Mouse (Mus musculus) megakaryocyte-erythroid progenitor cell, adult 5-6 weeks (primary cell): ENCODE results near the gene Stxbp5. TPM values are rescaled to one million over a fixed set of nuclear protein-coding genes. Genes with fewer than 3 reads are reported as not detected.
A peak's percentile ranks its signal among the peaks of the same experiment; 100 is the strongest.
"Not testable (repeated sequence)": the region's sequence is repeated elsewhere in the genome, so short reads cannot be mapped to it uniquely, and the experiment has no call there.

Experiments used
- ATAC-seq: replicated peaks from 2 replicates; pipeline ENCODE4 v1.8.0; 2016; ENCODE audit warnings: mild to moderate bottlenecking, inconsistent platforms; ENCODE audit not compliant: severe bottlenecking, poor library complexity, low FRiP score, low TSS enrichment
- total RNA-seq, 2 experiments: library from RNA; stranded (forward) in 1 of 2; stranded (reverse) in 1 of 2; fragments of 200-1000, 215-1000 nt in 1 of 2; fragments of >200 nt in 1 of 2; fragmentation: Nextera tagmentation in 1 of 2; gene quantifications; 2 replicates each; pipeline ENCODE4 v1.2.3; 2014 to 2017

Gene Stxbp5
- 45.7 and 56.9 TPM in 2 replicates for total RNA-seq (2014; fragmentation: Nextera tagmentation)
- 25.5 and 36.6 TPM in 2 replicates for total RNA-seq (2017)

DNA sequence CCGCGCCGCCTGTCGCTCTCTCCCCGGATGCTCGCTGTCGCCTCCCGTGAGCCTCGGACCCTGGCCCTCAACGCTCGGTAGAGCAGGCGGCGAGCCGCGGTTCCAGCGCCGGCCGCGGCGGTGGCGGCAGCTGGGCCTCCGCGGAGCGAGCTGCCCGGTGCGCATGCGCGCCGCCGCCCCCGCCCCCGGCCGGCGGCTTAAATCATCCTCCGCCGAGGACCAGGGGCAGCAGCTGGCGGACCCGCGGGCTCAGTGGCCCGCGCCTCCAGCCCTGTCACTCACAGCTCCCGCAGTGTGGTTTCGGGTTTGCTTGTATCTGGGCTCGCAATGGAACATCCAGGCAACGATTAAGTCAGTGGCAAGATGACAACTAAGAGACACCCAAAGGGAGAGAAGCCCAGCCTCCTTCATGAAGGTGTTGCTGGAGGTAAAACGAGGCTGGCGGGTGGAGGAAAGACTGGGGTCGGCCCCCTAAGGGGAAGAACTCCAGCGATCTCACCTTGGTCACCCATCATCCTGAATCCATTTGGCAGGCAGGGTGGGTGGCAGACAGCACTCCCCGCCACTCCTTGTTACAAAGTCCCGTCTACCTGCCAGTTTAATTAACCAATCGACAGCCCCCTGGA is at the start of gene Stxbp5:
Stxbp5 (minus strand) TSS at position 9 of the 626 bp plus-strand sequence.
- peak; percentile 38 for ATAC-seq

DNA sequence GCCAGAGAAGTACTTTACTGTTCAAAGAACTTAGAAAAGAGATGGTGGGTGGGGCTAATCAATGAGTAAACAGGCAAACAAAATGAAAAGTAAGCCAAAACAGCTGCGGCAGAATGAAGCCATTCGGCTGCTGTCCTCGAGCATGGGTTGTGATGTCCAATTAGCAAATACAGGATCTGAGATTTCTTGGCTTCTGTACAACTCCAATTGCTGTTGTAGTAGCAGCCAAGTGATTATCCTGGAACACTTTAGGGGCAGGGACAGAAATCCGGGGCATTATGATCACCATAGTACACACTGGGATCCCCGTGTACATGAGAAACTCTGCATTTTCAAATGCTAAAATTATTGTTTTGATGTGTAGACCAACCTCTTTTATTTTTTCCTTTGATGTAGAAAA is 11.5 kb upstream of the Stxbp5 start:
- ATAC-seq = no peak

DNA sequence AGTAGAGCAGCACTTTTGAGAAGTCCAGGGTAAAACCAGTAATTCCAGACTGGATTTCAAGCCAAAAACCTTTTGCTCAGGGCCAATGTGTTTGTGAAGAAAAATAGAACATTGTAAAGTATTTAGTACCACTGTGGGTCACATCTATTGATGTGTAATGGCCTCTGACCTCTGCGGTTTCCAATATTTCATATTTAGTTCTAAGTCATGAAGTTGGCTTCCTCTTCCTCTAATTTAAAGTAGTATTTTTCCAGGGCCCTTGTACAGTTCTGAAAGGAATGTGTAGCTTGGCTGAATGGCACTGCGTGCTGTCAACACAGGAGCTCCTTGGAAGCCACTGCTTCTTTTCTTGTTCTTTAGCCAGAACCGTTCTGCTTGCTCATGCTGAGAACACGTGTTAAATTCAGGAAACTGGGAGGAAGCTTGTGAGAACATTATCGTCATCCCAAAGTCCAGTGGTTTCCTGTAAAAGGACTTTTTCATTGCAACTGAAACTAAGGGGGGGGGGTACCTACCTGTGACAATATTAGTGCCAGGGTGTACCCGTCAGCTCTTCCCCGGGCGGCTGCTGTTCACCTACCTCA is 7.1 kb upstream of the Stxbp5 start:
- no peak; the same call in 1 of the 2 replicates for ATAC-seq

DNA sequence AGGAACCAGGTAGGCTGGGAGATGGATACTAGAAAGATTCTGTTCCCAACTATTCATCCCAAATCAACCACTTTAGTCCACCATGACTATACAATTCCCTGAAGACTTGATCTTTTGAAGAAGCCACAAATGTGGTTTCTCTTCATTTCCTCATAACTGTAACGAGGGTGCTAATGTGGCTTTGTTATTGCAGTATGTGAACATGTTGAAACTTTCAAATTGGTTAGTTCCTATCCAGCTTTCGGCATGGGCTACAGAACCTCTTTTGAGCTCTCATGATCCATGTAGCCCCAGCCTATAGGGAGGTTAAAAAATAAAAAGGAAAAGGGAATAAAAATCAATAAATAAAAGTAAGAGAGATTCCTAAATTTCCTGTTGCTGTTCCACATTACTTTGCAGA is 6.6 kb upstream of the Stxbp5 start:
- ATAC-seq = no peak

DNA sequence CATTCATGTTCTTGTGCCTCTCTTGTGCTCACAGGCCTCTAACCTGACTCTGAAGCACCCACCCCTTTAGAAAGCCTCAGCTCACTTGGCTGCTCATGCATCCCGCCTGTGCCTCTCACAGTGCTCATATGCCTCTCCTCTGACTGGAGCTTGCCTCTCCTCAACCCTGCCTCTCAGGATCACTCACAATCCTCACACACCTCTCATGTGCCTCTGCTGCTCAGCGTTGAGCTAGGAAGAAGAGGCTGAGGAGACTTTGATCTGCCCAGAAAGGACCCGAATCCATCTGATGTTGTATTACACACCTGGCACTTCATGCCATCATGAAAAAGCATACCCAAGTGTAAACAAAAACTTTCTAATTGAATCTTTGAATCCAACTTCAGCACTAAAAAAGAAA is 5.3 kb upstream of the Stxbp5 start:
- ATAC-seq = no peak

DNA sequence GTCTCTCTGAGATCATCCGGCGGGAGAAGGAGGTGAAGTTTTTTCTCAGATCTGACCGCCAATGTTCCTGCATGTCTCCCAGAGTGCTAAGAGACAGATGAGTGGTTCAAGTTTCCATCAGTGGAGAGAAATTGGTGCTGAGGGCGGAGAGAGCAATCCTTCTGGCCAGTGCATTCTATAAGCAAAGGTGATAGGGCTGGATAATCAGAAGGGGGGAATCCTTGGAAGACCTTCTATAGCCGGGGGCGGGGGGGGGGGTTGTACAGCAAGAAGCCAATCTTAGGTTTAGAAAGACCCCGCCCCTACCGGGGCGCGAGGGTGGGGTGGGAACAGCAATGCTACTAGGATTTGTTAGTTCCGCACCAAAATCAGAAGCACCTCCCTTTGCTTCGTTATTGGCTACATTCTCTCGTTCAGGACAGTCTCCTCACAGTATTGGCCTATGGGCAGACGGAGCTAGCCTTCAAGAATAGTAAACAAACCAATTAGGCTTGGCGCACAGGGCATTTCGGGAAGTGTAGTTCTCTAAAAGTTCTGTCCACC is 889 bp upstream of the Stxbp5 start:
- peak; percentile 93 for ATAC-seq

DNA sequence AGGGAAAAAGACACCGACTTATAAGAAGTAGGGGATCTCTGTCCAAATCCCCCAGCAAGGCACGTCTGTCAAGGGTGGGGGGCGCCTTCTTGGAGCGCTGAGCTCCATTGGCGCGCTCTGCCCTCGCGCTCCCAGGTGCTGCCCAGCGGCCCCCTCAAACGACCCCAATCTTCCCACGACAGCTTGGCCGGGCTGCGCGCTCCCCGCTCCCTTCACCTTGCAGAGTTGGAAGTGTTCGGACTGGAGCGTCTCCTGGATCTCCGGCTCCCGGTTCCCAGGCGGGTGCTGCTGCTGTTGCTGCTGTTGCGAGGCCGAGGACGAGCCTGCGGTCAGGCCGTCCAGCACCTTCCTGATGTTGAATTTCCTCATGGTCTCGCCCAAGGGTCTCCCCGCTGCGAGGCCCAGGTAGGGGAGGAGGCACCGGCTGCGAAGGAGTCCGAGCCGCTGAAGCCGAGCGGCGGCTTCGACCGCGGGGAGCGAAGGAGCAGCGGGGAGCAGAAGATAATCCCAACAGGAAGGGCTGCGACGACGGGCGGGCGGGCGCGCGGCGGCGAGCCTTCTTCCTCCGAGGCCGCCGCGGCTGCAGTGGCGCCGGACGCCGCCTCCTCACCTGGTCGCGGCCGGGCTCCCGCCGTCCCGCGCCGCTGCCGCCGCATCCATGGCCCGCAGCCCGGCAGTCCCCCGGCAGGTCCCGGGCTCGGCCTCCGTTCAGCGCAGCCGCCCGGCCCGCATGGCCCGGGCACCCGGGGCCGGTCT is 386 bp downstream of the Stxbp5 start:
- peak; percentile 20 for ATAC-seq

DNA sequence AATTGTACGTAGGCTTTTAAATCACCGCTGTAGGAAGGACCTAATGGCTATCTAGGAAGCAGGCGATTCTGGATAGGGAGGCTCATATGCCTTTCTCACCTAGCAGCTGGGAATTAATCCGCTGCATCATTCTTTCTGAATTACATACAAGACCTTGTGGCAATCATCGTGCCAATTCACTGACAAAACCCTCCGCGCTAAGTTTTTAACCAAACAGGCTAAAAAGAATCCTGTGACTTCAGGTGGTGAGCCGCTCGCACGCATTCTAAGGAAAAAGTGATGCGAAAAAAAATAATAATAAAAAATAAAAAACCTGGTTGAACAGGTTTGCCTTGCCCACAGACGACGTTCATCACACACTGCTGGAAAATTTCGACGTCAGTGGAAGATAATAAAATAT is 1.1 kb downstream of the Stxbp5 start:
- ATAC-seq = no peak

DNA sequence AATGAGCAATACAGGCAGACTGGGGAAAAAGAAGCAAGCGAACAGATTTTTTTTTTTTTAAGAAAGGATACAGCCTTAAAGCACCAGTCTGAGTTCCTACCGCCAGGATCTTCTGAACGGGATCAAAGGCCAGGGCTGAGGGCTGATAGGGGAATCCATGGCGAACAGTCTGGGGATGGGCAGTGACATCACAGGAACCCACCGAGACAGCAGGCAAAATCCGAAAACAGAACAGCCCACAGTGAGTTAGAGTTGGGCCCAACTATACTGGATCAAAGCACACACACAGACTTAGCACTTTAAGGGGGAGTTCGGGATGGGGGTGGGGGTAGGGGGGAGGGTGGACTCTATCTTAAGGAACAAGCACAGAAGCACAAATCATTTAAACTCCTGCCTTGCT is 1.8 kb downstream of the Stxbp5 start:
- no peak for ATAC-seq

DNA sequence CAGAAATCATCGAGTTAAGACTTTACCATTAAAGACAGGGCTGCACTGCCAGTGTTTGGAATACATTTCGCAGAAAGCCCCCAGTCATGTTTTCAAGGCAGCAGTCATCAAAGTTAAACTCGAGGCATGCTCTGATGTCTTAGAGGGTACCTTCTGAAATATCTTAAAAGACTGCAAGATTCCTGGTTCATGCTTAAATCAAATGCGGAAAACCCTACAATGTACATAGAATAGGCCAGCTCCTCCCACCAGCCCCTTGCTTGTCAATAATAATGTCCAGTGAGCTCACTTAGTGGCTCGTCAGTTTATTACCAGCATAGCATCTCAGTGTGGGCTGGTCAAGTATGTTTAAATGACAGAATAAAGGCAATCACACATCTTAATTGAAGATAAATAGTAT is 3.0 kb downstream of the Stxbp5 start:
- ATAC-seq = no peak

DNA sequence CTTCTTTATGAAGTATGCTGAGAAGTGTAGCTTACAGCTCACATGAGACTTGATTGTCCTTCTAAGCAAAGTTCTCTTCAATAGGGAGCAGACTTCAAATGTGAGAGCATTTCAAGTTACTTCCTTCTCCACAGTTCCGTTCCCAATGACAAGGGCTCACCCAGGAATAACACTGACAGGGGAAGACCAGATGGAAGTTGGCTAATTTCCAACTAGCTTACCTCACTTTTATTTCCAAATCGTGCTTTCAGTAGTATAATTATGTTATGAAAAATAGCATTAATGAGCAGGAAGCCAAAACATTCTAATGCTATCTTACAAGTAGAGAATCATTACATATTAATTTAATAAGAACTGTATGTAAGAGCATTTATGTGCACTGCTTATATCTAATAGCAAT is 7.3 kb downstream of the Stxbp5 start:
- ATAC-seq = no peak

DNA sequence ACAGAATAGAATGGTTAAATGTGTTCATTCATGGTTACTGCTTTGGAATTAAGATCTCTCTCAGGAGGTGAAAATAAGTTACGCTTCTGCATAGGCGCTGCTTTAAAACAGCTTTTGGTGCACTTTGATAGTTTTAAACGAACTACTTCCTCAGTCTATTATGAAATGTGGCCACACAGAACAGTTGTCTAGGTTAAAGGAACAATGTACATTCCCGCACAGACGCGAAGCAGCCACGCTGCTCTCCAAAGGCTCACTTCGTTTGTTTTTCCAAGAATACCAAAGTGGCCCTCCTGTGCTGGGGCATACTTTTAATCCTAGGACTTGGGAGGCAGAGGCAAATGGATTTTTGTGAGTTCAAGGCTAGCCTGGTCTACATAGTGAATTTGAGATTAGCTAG is 11.2 kb downstream of the Stxbp5 start:
- ATAC-seq = no peak

DNA sequence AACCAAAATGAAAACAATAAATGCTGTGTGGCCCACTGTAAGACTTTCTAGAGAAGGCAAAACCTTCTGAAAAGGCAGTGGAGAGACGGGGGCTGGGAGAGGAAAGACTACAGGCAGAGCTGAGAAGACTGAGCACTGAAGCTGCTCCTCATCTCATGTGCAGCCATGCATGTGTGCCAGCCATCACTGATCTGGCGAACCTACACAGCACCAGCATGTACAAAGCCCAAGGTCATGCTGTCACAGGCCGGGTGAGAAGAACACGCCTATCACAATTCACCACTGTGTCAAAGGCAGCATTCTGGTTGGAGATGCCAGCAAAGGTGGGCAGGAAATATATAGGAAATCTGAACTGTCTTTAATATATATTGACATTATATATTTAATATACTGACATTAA is 12.2 kb downstream of the Stxbp5 start:
- no peak for ATAC-seq

DNA sequence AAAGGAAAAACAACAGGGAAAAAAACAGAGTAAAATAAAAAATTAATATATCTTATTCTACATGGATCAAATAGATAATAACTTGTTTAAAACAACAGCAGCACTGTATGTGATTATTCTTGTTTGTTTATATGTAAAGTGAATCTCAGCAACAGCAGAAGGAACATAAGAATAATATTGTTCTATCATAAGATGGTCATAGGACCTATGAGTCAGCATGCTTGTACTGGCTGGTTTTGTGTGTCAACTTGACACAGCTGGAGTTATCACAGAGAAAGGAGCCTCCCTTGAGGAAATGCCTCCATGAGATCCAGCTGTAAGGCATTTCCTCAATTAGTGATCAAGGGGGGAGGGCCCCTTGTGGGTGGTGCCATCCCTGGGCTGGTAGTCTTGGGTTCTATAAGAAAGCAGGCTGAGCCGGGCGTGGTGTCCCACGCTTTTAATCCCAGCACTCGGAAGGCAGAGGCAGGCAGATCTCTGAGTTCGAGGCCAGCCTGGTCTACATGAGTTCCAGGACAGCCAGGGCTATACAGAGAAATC is 19.0 kb downstream of the Stxbp5 start:
- not testable (repeated sequence) for ATAC-seq

DNA sequence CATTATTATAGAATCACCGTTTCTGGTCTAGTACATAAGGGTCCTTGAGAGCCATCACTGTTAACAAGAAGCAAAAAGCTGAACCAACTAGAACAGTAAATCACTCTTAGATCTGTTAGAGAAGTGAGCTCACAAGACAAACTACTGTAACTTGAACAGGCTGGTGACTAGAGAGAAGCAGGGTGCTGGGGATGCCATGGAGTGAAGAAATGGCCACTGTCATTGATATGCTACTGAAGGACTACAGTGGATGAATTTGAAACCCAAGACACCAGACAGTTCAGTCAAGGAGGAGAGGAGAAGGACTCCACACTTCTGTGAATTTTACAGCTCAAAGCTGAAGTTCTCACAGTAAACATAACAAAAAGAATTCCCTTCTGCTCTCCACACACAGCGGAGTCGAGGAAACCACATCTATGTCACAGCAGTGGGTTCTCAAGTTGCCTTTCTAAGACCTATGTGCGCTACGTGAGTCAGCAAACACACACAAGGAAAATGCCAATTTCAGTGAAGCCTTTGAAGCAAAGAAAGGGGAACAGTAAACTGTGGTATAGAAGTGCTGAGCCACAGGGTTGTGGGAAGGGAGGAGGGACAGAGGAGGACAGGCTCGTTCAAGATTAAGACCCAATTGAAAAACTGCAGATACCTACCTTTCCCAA is 20.7 kb downstream of the Stxbp5 start:
- peak; percentile 70 for ATAC-seq

DNA sequence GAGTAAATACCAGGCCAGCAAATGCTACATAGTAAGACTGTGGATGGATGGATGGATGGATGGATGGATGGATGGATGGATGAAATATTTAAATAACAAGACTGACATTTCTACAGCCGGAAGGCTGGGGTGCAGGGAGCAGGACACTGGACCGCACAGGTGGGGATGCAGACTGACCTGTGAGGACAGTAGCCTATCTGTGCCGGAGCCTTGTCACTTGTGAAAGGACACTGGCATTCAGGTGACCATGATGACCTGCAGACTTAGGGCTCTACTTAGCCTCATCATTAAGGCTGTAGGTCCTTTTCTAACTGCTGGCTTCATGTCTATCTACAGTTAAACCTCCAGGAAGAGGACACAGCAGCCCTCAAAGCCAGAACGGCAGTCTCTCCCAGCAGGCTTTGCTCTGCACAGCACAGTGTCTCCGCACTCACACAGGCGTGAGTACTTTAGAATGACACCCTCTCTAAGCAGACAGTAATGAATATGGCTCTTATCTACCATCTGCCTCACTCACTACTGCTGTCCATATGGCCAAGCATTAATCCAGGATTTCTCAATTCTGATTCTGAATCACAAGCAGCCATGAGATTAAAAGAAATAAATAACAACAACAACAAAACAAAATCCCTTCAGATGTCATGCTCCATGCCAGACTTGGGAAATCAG is 21.9 kb downstream of the Stxbp5 start:
- 0 out of 2 replicates have a peak, but pooled peaks have one; percentile 26 for ATAC-seq

DNA sequence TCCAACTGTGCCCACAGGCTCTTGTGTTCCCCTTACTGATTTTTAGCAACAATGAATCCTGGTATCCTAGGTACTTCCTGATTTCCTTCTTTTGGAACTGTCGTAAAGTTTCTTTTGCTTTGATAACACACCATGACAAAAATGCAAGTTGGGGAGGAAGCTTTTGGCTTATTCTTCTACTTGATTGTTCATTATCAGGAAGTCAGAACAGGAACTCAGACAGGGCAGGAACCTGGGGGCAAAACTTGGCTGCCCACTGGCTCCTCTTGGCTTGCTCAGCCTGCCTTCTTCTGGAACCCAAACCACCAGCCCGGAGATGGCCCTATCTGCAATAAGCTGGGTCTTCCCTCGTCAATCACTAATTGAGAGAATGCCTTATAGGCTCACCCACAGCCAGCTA is 25.0 kb downstream of the Stxbp5 start:
- no peak for ATAC-seq

DNA sequence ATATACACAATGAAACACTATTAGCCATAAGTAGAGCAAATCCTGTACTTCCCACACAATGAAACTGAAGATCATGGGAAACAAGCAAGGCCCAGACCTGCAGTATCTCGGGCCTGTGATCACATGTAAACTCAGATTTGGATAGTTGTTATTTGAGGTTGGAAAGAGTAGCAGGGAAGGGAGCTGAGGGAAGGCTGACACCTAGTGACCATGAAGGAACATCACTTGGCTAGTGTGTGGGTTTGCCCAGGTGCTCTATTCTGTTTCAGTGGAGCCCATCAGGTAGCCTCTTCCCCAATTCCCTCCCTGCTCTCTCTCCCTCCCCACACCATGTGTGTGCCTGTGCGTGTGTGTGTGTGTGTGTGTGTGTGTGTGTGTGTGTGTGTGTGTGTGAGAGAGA is 28.7 kb downstream of the Stxbp5 start:
- ATAC-seq = peak; percentile 75
